Mouse (Mus musculus) hindbrain, embryonic 14.5 days (tissue): ENCODE data around the gene Fbxl17. TPM values are rescaled to one million over a fixed set of nuclear protein-coding genes. Genes with fewer than 3 reads are reported as not detected.

Experiments used
- ATAC-seq: fragments of 200-750 bp; cut with Nextera tagmentation; 2 replicates; pipeline ENCODE4 v1.8.0; 2017; ENCODE audit warnings: moderate number of reproducible peaks, mild to moderate bottlenecking, moderate TSS enrichment, moderate library complexity; ENCODE audit not compliant: low FRiP score
- DNase-seq: peaks from one replicate; pipeline ENCODE4 v3.0.0-alpha.2; 2015; ENCODE audit warnings: low spot score
- H3K27ac ChIP-seq: fragments of 300-500 bp; sonication (generic); 2 replicates; pipeline ENCODE4 v1.5.1; 2014; ENCODE audit warnings: mild to moderate bottlenecking, moderate library complexity
- H3K27me3 ChIP-seq: fragments of 300-500 bp; sonication (generic); 2 replicates; pipeline ENCODE4 v1.6.1; 2014; ENCODE audit warnings: mild to moderate bottlenecking, low read length, mixed read lengths; ENCODE audit not compliant: control insufficient read depth, insufficient read depth
- H3K36me3 ChIP-seq: fragments of 300-500 bp; sonication (generic); replicated peaks from 2 replicates; pipeline ENCODE4 v1.6.1; 2014; ENCODE audit not compliant: control insufficient read depth, insufficient read depth
- H3K4me1 ChIP-seq: fragments of 300-500 bp; sonication (generic); replicated peaks from 2 replicates; pipeline ENCODE4 v1.6.1; 2014; ENCODE audit warnings: antibody characterized with exemption, low read length, mixed read lengths; ENCODE audit not compliant: control insufficient read depth, insufficient read depth
- H3K4me2 ChIP-seq: fragments of 300-500 bp; sonication (generic); replicated peaks from 2 replicates; pipeline ENCODE4 v1.6.1; 2014; ENCODE audit warnings: mild to moderate bottlenecking, moderate library complexity
- H3K4me3 ChIP-seq: fragments of 300-500 bp; sonication (generic); replicated peaks from 2 replicates; pipeline ENCODE4 v1.5.1; 2014; ENCODE audit warnings: mild to moderate bottlenecking, low read length
- H3K9ac ChIP-seq: fragments of 300-500 bp; sonication (generic); 2 replicates; pipeline ENCODE4 v1.6.1; 2014
- H3K9me3 ChIP-seq: fragments of 300-500 bp; sonication (generic); 2 replicates; pipeline ENCODE4 v1.6.1; 2016; ENCODE audit warnings: low read length; ENCODE audit not compliant: control insufficient read depth
- WGBS: fragments of 180-500 bp; shearing (Covaris S2); extraction: QIAGEN DNeasy Blood & Tissue Kit; methylation state at CpG from one replicate; pipeline ENCODE4 v1.1.7; 2014; 5-methylcytosine and 5-hydroxymethylcytosine counted together
- polyA plus RNA-seq: library from polyadenylated mRNA; unstranded; fragments of >200 nt; fragmentation: Nextera tagmentation; extraction: Ambion mirVana; gene quantifications from 2 replicates; pipeline ENCODE4 v1.2.1, GENCODE M21; 2014

Fbxl17 gene
- polyA plus RNA-seq, 1 experiment from 2014 or later = 14.5 TPM

GRCm38 (mm10) chr17:63095553-63095952, 404.3 kb downstream of the Fbxl17 start:
- Histone ChIP-seq H3K4me3 (no peak overlapping the region), H3K9me3 (no peaks in the 10 kb centered on the region), H3K36me3 (no peaks in the 10 kb centered on the region), H3K4me1 (no peaks in the 10 kb centered on the region), H3K4me2 (no peak overlapping the region), H3K27ac (no peak overlapping the region), H3K27me3 (no peaks in the 10 kb centered on the region), H3K9ac (no peak overlapping the region)
- WGBS = 55% methylated on average over 2 of the region's 2 CpGs
- ATAC-seq (no peak), DNase-seq (no peak)

GRCm38 (mm10) chr17:63095017-63095416, 404.8 kb downstream of the Fbxl17 start:
- Histone ChIP-seq H3K4me3 (no peak overlapping the region), H3K36me3 (no peaks in the 10 kb centered on the region), H3K4me2 (no peak overlapping the region), H3K9me3 (no peaks in the 10 kb centered on the region), H3K4me1 (no peaks in the 10 kb centered on the region), H3K27me3 (no peaks in the 10 kb centered on the region), H3K27ac (0 out of 2 replicates have a peak overlapping the region, but pooled peaks have one; percentile 1), H3K9ac (no peak overlapping the region)
- WGBS = 89% methylated on average over 4 of the region's 4 CpGs
- DNase-seq = no peak
- no peak for ATAC-seq

GRCm38 (mm10) chr17:63093184-63093583, 406.6 kb downstream of the Fbxl17 start:
- no peak overlapping the region for H3K9ac ChIP-seq
- H3K36me3 ChIP-seq = no peaks in the 10 kb centered on the region
- no peak overlapping the region for H3K4me2 ChIP-seq
- H3K27ac ChIP-seq = no peak overlapping the region
- DNase-seq = no peak
- ATAC-seq = no peak
- H3K4me1 ChIP-seq = no peaks in the 10 kb centered on the region
- 84% methylated on average over 4 of the region's 4 CpGs for WGBS
- no peak overlapping the region for H3K4me3 ChIP-seq
- no peaks in the 10 kb centered on the region for H3K27me3 ChIP-seq
- H3K9me3 ChIP-seq = no peaks in the 10 kb centered on the region

GRCm38 (mm10) chr17:63092774-63093173, 407.0 kb downstream of the Fbxl17 start:
- H3K4me1 ChIP-seq = no peaks in the 10 kb centered on the region
- no peak overlapping the region for H3K27ac ChIP-seq
- no peaks in the 10 kb centered on the region for H3K9me3 ChIP-seq
- no peaks in the 10 kb centered on the region for H3K27me3 ChIP-seq
- no peak overlapping the region for H3K9ac ChIP-seq
- ATAC-seq (no peak), DNase-seq (no peak)
- no peaks in the 10 kb centered on the region for H3K36me3 ChIP-seq
- no peak overlapping the region for H3K4me2 ChIP-seq
- WGBS = 88% methylated on average over 6 of the region's 6 CpGs
- H3K4me3 ChIP-seq = no peak overlapping the region

GRCm38 (mm10) chr17:63090112-63090511, 409.7 kb downstream of the Fbxl17 start:
- WGBS = 85% methylated on average over 3 of the region's 3 CpGs
- Histone ChIP-seq H3K9ac (no peak overlapping the region), H3K36me3 (no peaks in the 10 kb centered on the region), H3K4me3 (no peak overlapping the region), H3K9me3 (no peaks in the 10 kb centered on the region), H3K4me1 (no peaks in the 10 kb centered on the region), H3K4me2 (no peak overlapping the region), H3K27ac (no peak overlapping the region), H3K27me3 (no peaks in the 10 kb centered on the region)
- no peak for DNase-seq
- no peak for ATAC-seq

GRCm38 (mm10) chr17:63087265-63087664, 412.6 kb downstream of the Fbxl17 start:
- H3K9me3 ChIP-seq = no peaks in the 10 kb centered on the region
- WGBS = 85% methylated on average over 10 of the region's 10 CpGs
- ATAC-seq (no peak), DNase-seq (no peak)
- no peaks in the 10 kb centered on the region for H3K4me1 ChIP-seq
- H3K9ac ChIP-seq = no peak overlapping the region
- H3K4me2 ChIP-seq = no peak overlapping the region
- no peak overlapping the region for H3K27ac ChIP-seq
- H3K27me3 ChIP-seq = no peaks in the 10 kb centered on the region
- no peaks in the 10 kb centered on the region for H3K36me3 ChIP-seq
- H3K4me3 ChIP-seq = no peak overlapping the region

GRCm38 (mm10) chr17:63086526-63086925, 413.3 kb downstream of the Fbxl17 start:
- 81% methylated on average over 3 of the region's 3 CpGs for WGBS
- Histone ChIP-seq H3K4me2 (no peak overlapping the region), H3K27ac (no peak overlapping the region), H3K9me3 (no peaks in the 10 kb centered on the region), H3K27me3 (no peaks in the 10 kb centered on the region), H3K36me3 (no peaks in the 10 kb centered on the region), H3K4me3 (no peak overlapping the region), H3K4me1 (no peaks in the 10 kb centered on the region), H3K9ac (no peak overlapping the region)
- DNase-seq = no peak
- ATAC-seq = no peak

GRCm38 (mm10) chr17:63085227-63085626, 414.6 kb downstream of the Fbxl17 start:
- WGBS = 95% methylated on average over 6 of the region's 6 CpGs
- H3K4me3 ChIP-seq = no peak overlapping the region
- ATAC-seq (no peak), DNase-seq (no peak)
- H3K27me3 ChIP-seq = no peaks in the 10 kb centered on the region
- no peak overlapping the region for H3K4me2 ChIP-seq
- H3K9me3 ChIP-seq = no peaks in the 10 kb centered on the region
- H3K4me1 ChIP-seq = no peaks in the 10 kb centered on the region
- no peak overlapping the region for H3K9ac ChIP-seq
- no peak overlapping the region for H3K27ac ChIP-seq
- no peaks in the 10 kb centered on the region for H3K36me3 ChIP-seq

- Histone ChIP-seq H3K27ac (no peak overlapping the region), H3K9ac (no peak overlapping the region), H3K4me1 (peaks cover 26% of the 10 kb centered on the region), H3K27me3 (no peaks in the 10 kb centered on the region), H3K4me3 (no peak overlapping the region), H3K9me3 (no peaks in the 10 kb centered on the region), H3K4me2 (no peak overlapping the region), H3K36me3 (no peaks in the 10 kb centered on the region)
- 54% methylated on average over 5 of the region's 5 CpGs for WGBS
- no peak for DNase-seq
- no peak for ATAC-seq
Observed at GRCm38 (mm10) chr17:63079087-63079486, 420.7 kb downstream of the Fbxl17 start.

- no peak overlapping the region for H3K27ac ChIP-seq
- no peak overlapping the region for H3K4me2 ChIP-seq
- no peaks in the 10 kb centered on the region for H3K36me3 ChIP-seq
- no peak overlapping the region for H3K4me3 ChIP-seq
- ATAC-seq (no peak), DNase-seq (no peak)
- no peak overlapping the region for H3K9ac ChIP-seq
- no peaks in the 10 kb centered on the region for H3K27me3 ChIP-seq
- WGBS = 74% methylated on average over 5 of the region's 5 CpGs
- peaks cover 26% of the 10 kb centered on the region for H3K4me1 ChIP-seq
- no peaks in the 10 kb centered on the region for H3K9me3 ChIP-seq
Observed at GRCm38 (mm10) chr17:63077509-63077908, 422.3 kb downstream of the Fbxl17 start.
